Mouse (Mus musculus) heart, postnatal 0 days (tissue): Measurements from ENCODE around the gene Pate3. TPM values are rescaled to one million over a fixed set of nuclear protein-coding genes. Genes with fewer than 3 reads are reported as not detected.
"Not testable (repeated sequence)": the region's sequence is repeated elsewhere in the genome, so short reads cannot be mapped to it uniquely, and the experiment has no call there.

Experiments used
- ATAC-seq: fragments of 200-750 bp; cut with Nextera tagmentation; 2 replicates; pipeline ENCODE4 v1.8.0; 2017; ENCODE audit warnings: low read depth, moderate number of reproducible peaks, moderate library complexity; ENCODE audit not compliant: insufficient read depth
- DNase-seq: peaks from one replicate; pipeline ENCODE4 v3.0.0-alpha.2; 2016; ENCODE audit warnings: low spot score
- H3K27ac ChIP-seq: fragments of 300-500 bp; sonication (generic); 2 replicates; pipeline ENCODE4 v1.5.1; 2014; ENCODE audit warnings: low read depth, mild to moderate bottlenecking
- H3K27me3 ChIP-seq: fragments of 300-500 bp; sonication (generic); 2 replicates; pipeline ENCODE4 v1.6.1; 2014; ENCODE audit warnings: low read length, mixed read lengths; ENCODE audit not compliant: control insufficient read depth, insufficient read depth
- H3K36me3 ChIP-seq: fragments of 300-500 bp; sonication (generic); replicated peaks from 2 replicates; pipeline ENCODE4 v1.6.1; 2014; ENCODE audit warnings: low read length, mixed read lengths; ENCODE audit not compliant: control insufficient read depth, insufficient read depth
- H3K4me1 ChIP-seq: fragments of 300-500 bp; sonication (generic); 2 replicates; pipeline ENCODE4 v1.6.1; 2014; ENCODE audit warnings: antibody characterized with exemption; ENCODE audit not compliant: control insufficient read depth, insufficient read depth
- H3K4me2 ChIP-seq: fragments of 300-500 bp; sonication (generic); 2 replicates; pipeline ENCODE4 v1.6.1; 2014; ENCODE audit warnings: low read depth, mild to moderate bottlenecking, low read length, moderate library complexity
- H3K4me3 ChIP-seq: fragments of 300-500 bp; sonication (generic); 2 replicates; pipeline ENCODE4 v1.5.1; 2014; ENCODE audit warnings: low read depth, low read length
- H3K9ac ChIP-seq: fragments of 300-500 bp; sonication (generic); replicated peaks from 2 replicates; pipeline ENCODE4 v1.6.1; 2014; ENCODE audit warnings: low read depth, low read length, mixed read lengths
- H3K9me3 ChIP-seq: fragments of 300-500 bp; sonication (generic); replicated peaks from 2 replicates; pipeline ENCODE4 v1.6.1; 2016; ENCODE audit warnings: low read length; ENCODE audit not compliant: control insufficient read depth
- CTCF ChIP-seq: IDR thresholded peaks from 2 replicates; pipeline ENCODE4 v1.5.1; 2016; ENCODE audit warnings: antibody characterized with exemption, control low read depth, low read depth
- EP300 ChIP-seq: IDR thresholded peaks from 2 replicates; pipeline ENCODE4 v1.6.1; 2016; ENCODE audit warnings: antibody characterized with exemption, low read depth
- WGBS: fragments of 180-500 bp; shearing (Covaris S2); extraction: QIAGEN DNeasy Blood & Tissue Kit; methylation state at CpG from one replicate; pipeline ENCODE4 v1.1.7; 2014; 5-methylcytosine and 5-hydroxymethylcytosine counted together
- polyA plus RNA-seq: library from polyadenylated mRNA; unstranded; fragments of >200 nt; fragmentation: Nextera tagmentation; extraction: Ambion mirVana; gene quantifications from 2 replicates; pipeline ENCODE4 v1.2.1, GENCODE M21; 2015
- total RNA-seq: library from RNA; depleted of rRNA; stranded (reverse); fragments of >200 nt; gene quantifications from 2 replicates; pipeline ENCODE4 v1.2.3, GENCODE M21; 2014; ENCODE audit warnings: low replicate concordance; rRNA removed

The Pate3 gene
- total RNA-seq (not detected in 2 replicates), polyA plus RNA-seq (not detected in 2 replicates)

- DNase-seq: no peak
These were observed at the start of gene Pate3 for GRCm38 (mm10) chr9:35648102-35648501. TSS of gene Pate3 (minus strand) at chr9:35648202.

GRCm38 (mm10) chr9:35691924-35692323 is 43.9 kb upstream of the Pate3 start:
- no peak for DNase-seq
- H3K27ac ChIP-seq: no peak overlapping the region
- H3K4me1 ChIP-seq: no peaks in the 10 kb centered on the region
- TF ChIP-seq CTCF: no peak
- TF ChIP-seq EP300: no peak
- H3K9me3 ChIP-seq: no peaks in the 10 kb centered on the region
- no peak overlapping the region for H3K4me2 ChIP-seq
- H3K4me3 ChIP-seq: no peak overlapping the region
- no peak overlapping the region for H3K9ac ChIP-seq
- no peak for ATAC-seq
- H3K27me3 ChIP-seq: no peaks in the 10 kb centered on the region
- no peaks in the 10 kb centered on the region for H3K36me3 ChIP-seq

More at GRCm38 (mm10) chr9:35648102-35648501, at the start of gene Pate3:
- no peaks in the 10 kb centered on the region for H3K36me3 ChIP-seq
- H3K9me3 ChIP-seq: no peaks in the 10 kb centered on the region
- no peak within 1 kb of the TSS for H3K9ac ChIP-seq
- TF ChIP-seq EP300: no peak
- no peak within 1 kb of the TSS for H3K4me2 ChIP-seq
- H3K27ac ChIP-seq: no peak within 1 kb of the TSS
- H3K4me3 ChIP-seq: no peak within 1 kb of the TSS
- no peaks in the 10 kb centered on the region for H3K27me3 ChIP-seq
- H3K4me1 ChIP-seq: no peaks in the 10 kb centered on the region
- no peak for ATAC-seq
- WGBS: 62% methylated on average over 1 of the region's 1 CpGs

- Histone ChIP-seq H3K4me3 (no peak within 1 kb of the TSS), H3K27me3 (no peaks in the 10 kb centered on the region), H3K4me1 (no peaks in the 10 kb centered on the region), H3K9me3 (no peaks in the 10 kb centered on the region), H3K9ac (no peak within 1 kb of the TSS), H3K27ac (no peak within 1 kb of the TSS), H3K4me2 (no peak within 1 kb of the TSS), H3K36me3 (no peaks in the 10 kb centered on the region)
- DNase-seq (no peak), ATAC-seq (no peak)
- TF ChIP-seq CTCF (no peak), EP300 (no peak)
- WGBS: 24% methylated on average over 1 of the region's 1 CpGs
These were observed 39.0 kb upstream of the Pate3 start, which contains the start of gene Pate1 for GRCm38 (mm10) chr9:35687013-35687412. TSS of gene Pate1 (minus strand) at chr9:35687390.

- Histone ChIP-seq H3K9ac (no peak overlapping the region), H3K27ac (no peak overlapping the region), H3K27me3 (no peaks in the 10 kb centered on the region), H3K9me3 (no peaks in the 10 kb centered on the region), H3K4me1 (no peaks in the 10 kb centered on the region), H3K4me3 (no peak overlapping the region), H3K36me3 (no peaks in the 10 kb centered on the region), H3K4me2 (no peak overlapping the region)
- DNase-seq (no peak), ATAC-seq (no peak)
- TF ChIP-seq CTCF (no peak), EP300 (no peak)
- 60% methylated on average over 2 of the region's 2 CpGs for WGBS
These were observed 25.6 kb upstream of the Pate3 start for GRCm38 (mm10) chr9:35673557-35673956.

GRCm38 (mm10) chr9:35632981-35633380 is 15.0 kb downstream of the Pate3 start:
- Histone ChIP-seq H3K9me3 (no peaks in the 10 kb centered on the region), H3K27me3 (no peaks in the 10 kb centered on the region), H3K4me2 (no peak overlapping the region), H3K36me3 (no peaks in the 10 kb centered on the region), H3K4me1 (no peaks in the 10 kb centered on the region), H3K4me3 (no peak overlapping the region), H3K27ac (no peak overlapping the region), H3K9ac (no peak overlapping the region)
- no peak for DNase-seq
- ATAC-seq: no peak; the same call in 1 of the 2 replicates
- no peak for TF ChIP-seq EP300
- no peak for TF ChIP-seq CTCF
- 67% methylated on average over 1 of the region's 1 CpGs for WGBS

GRCm38 (mm10) chr9:35616784-35617183 is 31.2 kb downstream of the Pate3 start:
- not testable (repeated sequence) for H3K9me3 ChIP-seq, H3K4me1 ChIP-seq, H3K36me3 ChIP-seq, H3K27me3 ChIP-seq, H3K27ac ChIP-seq, H3K4me2 ChIP-seq, H3K4me3 ChIP-seq, DNase-seq, ATAC-seq, H3K9ac ChIP-seq
- WGBS: 63% methylated on average over 2 of the region's 2 CpGs
